Mouse (Mus musculus): ENCODE measurements around the gene Shb. TPM values are rescaled to one million over a fixed set of nuclear protein-coding genes. Genes with fewer than 3 reads are reported as not detected.

Gene Shb
- 13.6 and 25.4 TPM in 2 replicates for polyA plus RNA-seq (2012; rRNA removed; ENCODE audit: low replicate concordance)

GRCm38 (mm10) chr4:45532375-45532774 is at the start of gene Shb:
Shb (minus strand) TSS chr4:45532470.

DNA sequence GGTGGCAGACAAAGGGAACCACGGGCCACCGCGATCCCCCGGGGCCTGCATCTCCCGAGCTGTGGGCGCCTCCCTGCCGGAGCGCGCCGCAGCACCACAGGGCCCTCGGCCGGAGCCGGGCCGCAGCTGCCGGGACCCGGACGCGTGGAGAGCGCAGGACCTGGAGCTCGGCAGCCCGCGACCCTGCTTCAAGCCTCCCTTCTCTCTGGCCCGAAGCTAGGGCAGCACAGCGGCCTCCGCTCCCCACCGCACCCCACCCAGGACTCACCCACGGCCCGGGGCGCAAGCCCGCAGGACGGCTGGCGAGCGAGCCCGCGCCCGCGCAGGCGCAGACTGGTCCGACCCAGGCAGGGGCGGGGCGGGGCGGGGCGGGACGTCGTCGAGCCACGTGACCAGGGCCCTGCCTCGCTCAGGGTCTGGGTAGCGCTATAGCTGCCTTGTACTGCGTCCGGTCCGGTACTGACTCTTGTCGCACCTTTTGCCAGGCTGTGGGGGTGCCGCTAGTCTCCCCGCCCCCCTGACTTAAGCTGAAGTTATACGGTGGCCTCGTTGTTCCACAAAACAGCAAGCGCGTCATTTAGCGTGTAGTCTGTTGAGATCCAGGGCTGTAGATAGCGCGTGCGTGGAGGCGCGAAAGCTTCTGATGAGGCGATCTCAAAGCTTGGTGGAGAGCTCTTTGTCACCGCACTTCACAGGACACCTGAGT is 123.7 kb downstream of the Shb start, which contains the start of gene Slc25a51:
Slc25a51 (minus strand) TSS at position 340 of the 706 bp plus-strand sequence.

Other genes starting within 250 kb of the Shb start
- gene Trmt10b, start 235.3 kb downstream of the Shb start, polyA plus RNA-seq (2012; rRNA removed; ENCODE audit: low replicate concordance), result 0.92 and 3.1 TPM in 2 replicates
- gene Dcaf10, start 190.4 kb downstream of the Shb start, polyA plus RNA-seq (2012; rRNA removed; ENCODE audit: low replicate concordance), result 12.3 and 39.8 TPM in 2 replicates
- 9.5 and 27.6 TPM in 2 replicates for gene Exosc3, start 189.7 kb downstream of the Shb start, polyA plus RNA-seq (2012; rRNA removed; ENCODE audit: low replicate concordance)
- 93.3 and 100 TPM in 2 replicates for gene Slc25a51, start 123.7 kb downstream of the Shb start, polyA plus RNA-seq (2012; rRNA removed; ENCODE audit: low replicate concordance)

All from mammary gland, adult 2 months (tissue).